In the genomic region with DNA sequence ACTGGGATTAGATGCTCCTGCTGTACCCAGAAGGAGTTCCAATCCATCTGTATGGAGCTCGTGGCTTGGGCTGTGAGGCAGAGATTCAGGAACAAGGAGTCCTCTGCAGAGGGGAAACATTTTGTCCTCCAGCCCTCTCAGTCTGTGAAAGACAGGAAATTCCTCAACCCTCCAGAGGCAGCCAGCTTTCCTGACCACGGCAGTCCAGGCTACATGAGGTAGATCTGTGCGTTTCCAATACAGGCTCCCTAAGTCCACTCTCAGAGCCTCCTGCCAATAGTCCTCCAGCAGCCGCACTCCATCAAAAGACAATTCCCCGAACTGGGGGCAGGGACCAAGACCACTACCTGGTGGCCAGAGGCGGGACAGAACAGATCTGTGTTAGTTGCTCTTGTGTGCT, we compare ENCODE assay signal across 9 mouse cellular contexts.
A peak's percentile ranks its signal among the peaks of the same experiment; 100 is the strongest.
DNase-seq lines count a peak whose midpoint lies in the region; ATAC-seq lines count a peak whose summit lies in the region.
"Had no signal": no experiment of that assay in that cellular context is flagged by ENCODE, and none has a peak within 500 bp of the region (broad histone marks: within the 10 kb centered on the region; RNA-seq: fewer than 3 reads in every experiment).

No protein-coding gene starts in this region.

- ATAC-seq in midbrain, embryonic 13.5 days: no peak

- no peaks in the 10 kb centered on the region for H3K36me3 ChIP-seq in midbrain, embryonic 13.5 days

- H3K4me3 ChIP-seq in midbrain, embryonic 13.5 days (replicated peaks): no peak overlapping the region

- no peak overlapping the region for H3K4me2 ChIP-seq in midbrain, embryonic 13.5 days (replicated peaks)

- intact Hi-C loops in left cerebral cortex, postnatal 10 days (cut with DNase I): no loop called here

- H3K27ac ChIP-seq in midbrain, embryonic 13.5 days: no peak overlapping the region

- 81% methylated on average over 6 of the region's 6 CpGs for WGBS in midbrain, embryonic 13.5 days

- no peaks in the 10 kb centered on the region for H3K9me3 ChIP-seq in midbrain, embryonic 13.5 days

- no peak overlapping the region for H3K9ac ChIP-seq in midbrain, embryonic 13.5 days (replicated peaks)

- no peaks in the 10 kb centered on the region for H3K4me1 ChIP-seq in midbrain, embryonic 13.5 days (replicated peaks)

- H3K27me3 ChIP-seq in midbrain, embryonic 13.5 days: no peaks in the 10 kb centered on the region

- peak; percentile 36 for DNase-seq in embryo, embryonic 11 days
- no peak for DNase-seq in embryo, embryonic 10.5 days (ENCODE audit: low spot score)
- DNase-seq in heart, adult 8-10 months (ENCODE audit: low spot score): peak; percentile 89
- DNase-seq in kidney, adult 8-10 months: peak; percentile 41 to 47
- peak; percentile 37 for DNase-seq in lung, postnatal 10 days
- no peak for DNase-seq in left cerebral cortex, postnatal 10 days (ENCODE audit: extremely low spot score in 1 of 2, low spot score in 2 of 2)
- no peak for DNase-seq in left cerebral cortex, adult 11 months (ENCODE audit: low spot score)
- DNase-seq: thymus, postnatal 36 days had no signal

Comparison
In these comparisons a context has a peak if more than half of its experiments do, and no peak if none do; other contexts are left out.
1. DNase-seq: peak in embryo, embryonic 11 days (single experiment), heart, adult 8-10 months (single experiment), kidney, adult 8-10 months (2 of 2) and lung, postnatal 10 days (single experiment); none in embryo, embryonic 10.5 days (single experiment), left cerebral cortex, postnatal 10 days (0 of 2) and left cerebral cortex, adult 11 months (single experiment).